Mouse (Mus musculus) forebrain, embryonic 14.5 days (tissue): ENCODE results near the gene 4930544D05Rik. TPM values are rescaled to one million over a fixed set of nuclear protein-coding genes. Genes with fewer than 3 reads are reported as not detected.
A peak's percentile ranks its signal among the peaks of the same experiment; 100 is the strongest.

Experiments used
- ATAC-seq: fragments of 200-750 bp; cut with Nextera tagmentation; 2 replicates; pipeline ENCODE4 v1.8.0; 2017; ENCODE audit warnings: mild to moderate bottlenecking, moderate library complexity
- DNase-seq: peaks from one replicate; pipeline ENCODE4 v3.0.0-alpha.2; 2015; ENCODE audit warnings: low spot score
- H3K27ac ChIP-seq: fragments of 300-500 bp; sonication (generic); 2 replicates; pipeline ENCODE4 v1.5.1; 2014; ENCODE audit warnings: low read depth, mild to moderate bottlenecking, control low read depth, low read length, moderate library complexity
- H3K27me3 ChIP-seq: fragments of 300-500 bp; sonication (generic); replicated peaks from 2 replicates; pipeline ENCODE4 v1.6.1; 2014; ENCODE audit warnings: low read length, control low read depth, mixed read lengths; ENCODE audit not compliant: control insufficient read depth, insufficient read depth
- H3K36me3 ChIP-seq: fragments of 300-500 bp; sonication (generic); 2 replicates; pipeline ENCODE4 v1.6.1; 2014; ENCODE audit warnings: low read length, control low read depth; ENCODE audit not compliant: control insufficient read depth, insufficient read depth
- H3K4me1 ChIP-seq: fragments of 300-500 bp; sonication (generic); 2 replicates; pipeline ENCODE4 v1.6.1; 2014; ENCODE audit warnings: antibody characterized with exemption, low read length, control low read depth; ENCODE audit not compliant: control insufficient read depth, insufficient read depth
- H3K4me2 ChIP-seq: fragments of 300-500 bp; sonication (generic); 2 replicates; pipeline ENCODE4 v1.6.1; 2014; ENCODE audit warnings: mild to moderate bottlenecking, control low read depth, low read length
- H3K4me3 ChIP-seq: fragments of 300-500 bp; sonication (generic); 2 replicates; pipeline ENCODE4 v1.5.1; 2014; ENCODE audit warnings: low read depth, low read length, control low read depth
- H3K9ac ChIP-seq: fragments of 300-500 bp; sonication (generic); 2 replicates; pipeline ENCODE4 v1.6.1; 2014; ENCODE audit warnings: mild to moderate bottlenecking, low read length, control low read depth, moderate library complexity
- H3K9me3 ChIP-seq: fragments of 300-500 bp; sonication (generic); replicated peaks from 2 replicates; pipeline ENCODE4 v1.6.1; 2016; ENCODE audit warnings: low read length, control low read depth, mixed read lengths; ENCODE audit not compliant: control insufficient read depth
- WGBS: fragments of 180-500 bp; shearing (Covaris S2); extraction: QIAGEN DNeasy Blood & Tissue Kit; methylation state at CpG from one replicate; pipeline ENCODE4 v1.1.7; 2014; 5-methylcytosine and 5-hydroxymethylcytosine counted together
- polyA plus RNA-seq: library from polyadenylated mRNA; unstranded; fragments of >200 nt; fragmentation: Nextera tagmentation; extraction: Ambion mirVana; gene quantifications from 2 replicates; pipeline ENCODE4 v1.2.1, GENCODE M21; 2014

The 4930544D05Rik gene
- polyA plus RNA-seq, 1 experiment from 2014 or later: not detected

DNA sequence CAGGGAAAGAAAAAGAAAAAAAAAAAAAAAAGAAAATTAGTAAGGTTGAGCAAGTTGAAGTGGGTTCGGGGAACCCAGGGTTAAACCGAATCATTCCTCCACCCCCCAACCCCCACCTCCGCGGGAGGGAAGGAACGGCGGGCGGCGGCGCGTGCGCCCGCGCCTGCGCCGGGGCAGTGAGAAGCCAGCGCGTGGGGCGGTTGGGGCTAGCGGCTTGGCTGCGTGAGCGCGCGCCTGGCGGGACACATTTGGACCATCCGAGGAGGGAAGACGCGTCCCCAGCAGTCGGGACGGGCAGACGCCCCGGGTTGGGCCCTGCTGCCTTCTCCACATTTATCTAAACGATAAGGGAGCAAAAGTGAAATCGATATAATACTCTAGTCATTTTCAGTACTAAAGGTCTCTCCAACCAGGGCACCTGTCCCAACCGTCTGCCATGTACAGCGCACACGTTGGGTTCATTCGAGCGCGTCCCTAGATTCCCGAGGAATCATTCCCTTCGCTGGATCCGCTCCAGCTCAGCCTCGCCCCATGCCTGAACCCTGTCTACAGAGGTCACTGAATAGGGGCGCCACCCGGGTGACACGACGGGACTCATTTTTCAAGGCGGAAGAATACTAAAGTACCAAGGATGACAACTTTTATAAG is 39.4 kb downstream of the 4930544D05Rik start:
- WGBS: under 1% methylated on average over 48 of the region's 48 CpGs
- H3K4me3 ChIP-seq: peak overlapping the region; percentile 100
- H3K9ac ChIP-seq: peak overlapping the region; percentile 97
- no peaks in the 10 kb centered on the region for H3K9me3 ChIP-seq
- H3K4me1 ChIP-seq: peaks cover 21% of the 10 kb centered on the region
- H3K4me2 ChIP-seq: peak overlapping the region; percentile 91
- peaks cover 28% of the 10 kb centered on the region for H3K36me3 ChIP-seq
- DNase-seq (peak; percentile 89), ATAC-seq (peak; percentile 64)
- H3K27ac ChIP-seq: peak overlapping the region; percentile 95
- H3K27me3 ChIP-seq: no peaks in the 10 kb centered on the region

- DNase-seq (peak; percentile 55), ATAC-seq (no peak)
- Histone ChIP-seq H3K9me3 (no peaks in the 10 kb centered on the region), H3K9ac (peak overlapping the region; percentile 97), H3K4me3 (peak overlapping the region; percentile 100), H3K4me2 (peak overlapping the region; percentile 91), H3K27me3 (no peaks in the 10 kb centered on the region), H3K27ac (peak overlapping the region; percentile 95), H3K36me3 (peaks cover 26% of the 10 kb centered on the region), H3K4me1 (peaks cover 21% of the 10 kb centered on the region)
- WGBS: under 1% methylated on average over 54 of the region's 61 CpGs
Measured at GRCm38 (mm10) chr11:70655571-70656455, 40.2 kb downstream of the 4930544D05Rik start.

DNA sequence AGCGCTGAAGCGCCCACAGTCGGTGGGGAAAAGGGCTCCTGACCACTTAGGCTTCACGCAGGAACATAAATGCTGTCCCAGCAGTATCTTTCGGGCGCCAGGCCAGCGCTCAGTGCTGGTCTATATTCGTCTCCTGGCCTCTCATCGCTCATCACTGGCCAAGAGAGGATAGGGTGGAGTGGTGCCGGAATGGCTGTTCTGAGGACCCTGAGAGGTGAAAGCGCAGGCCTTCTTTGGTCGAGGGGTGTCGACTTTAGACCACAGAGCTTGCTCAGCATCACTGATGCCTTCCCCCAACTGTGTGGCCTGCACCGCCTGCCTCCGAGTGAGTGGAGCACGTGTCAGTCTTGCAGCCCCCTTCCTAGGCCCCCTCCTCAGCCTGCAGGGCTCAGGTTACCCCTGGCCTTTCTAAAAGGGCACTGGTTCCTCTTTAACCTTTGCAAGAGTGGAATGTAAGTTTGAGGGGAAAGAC is 40.8 kb downstream of the 4930544D05Rik start:
- Histone ChIP-seq H3K27me3 (no peaks in the 10 kb centered on the region), H3K9ac (peak overlapping the region; percentile 97), H3K36me3 (peaks cover 23% of the 10 kb centered on the region), H3K4me1 (peaks cover 21% of the 10 kb centered on the region), H3K4me3 (peak overlapping the region; percentile 100), H3K4me2 (peak overlapping the region; percentile 91), H3K9me3 (no peaks in the 10 kb centered on the region), H3K27ac (no peak overlapping the region; the same call in 1 of the 2 replicates)
- DNase-seq: peak; percentile 7
- ATAC-seq: no peak
- 4% methylated on average over 16 of the region's 16 CpGs for WGBS

- H3K4me3 ChIP-seq: peak within 1 kb of the TSS; percentile 100
- DNase-seq (no peak), ATAC-seq (no peak)
- peak within 1 kb of the TSS; percentile 97 for H3K9ac ChIP-seq
- peak within 1 kb of the TSS; percentile 95; the same call in 1 of the 2 replicates for H3K27ac ChIP-seq
- 9% methylated on average over 3 of the region's 3 CpGs for WGBS
- H3K4me1 ChIP-seq: peaks cover 21% of the 10 kb centered on the region
- H3K27me3 ChIP-seq: no peaks in the 10 kb centered on the region
- peaks cover 19% of the 10 kb centered on the region for H3K36me3 ChIP-seq
- no peaks in the 10 kb centered on the region for H3K9me3 ChIP-seq
- H3K4me2 ChIP-seq: peak within 1 kb of the TSS; percentile 91
Measured at GRCm38 (mm10) chr11:70656964-70657363, 41.3 kb downstream of the 4930544D05Rik start, which contains the start of gene Eno3. TSS of gene Eno3 (plus strand) at chr11:70657202.

GRCm38 (mm10) chr11:70657573-70657972 is 41.9 kb downstream of the 4930544D05Rik start:
- Histone ChIP-seq H3K36me3 (peaks cover 19% of the 10 kb centered on the region), H3K9me3 (no peaks in the 10 kb centered on the region), H3K4me3 (no peak overlapping the region), H3K27ac (no peak overlapping the region), H3K9ac (no peak overlapping the region; the same call in 1 of the 2 replicates), H3K27me3 (no peaks in the 10 kb centered on the region), H3K4me1 (peaks cover 19% of the 10 kb centered on the region), H3K4me2 (no peak overlapping the region)
- 58% methylated on average over 6 of the region's 6 CpGs for WGBS
- ATAC-seq (no peak), DNase-seq (no peak)

DNA sequence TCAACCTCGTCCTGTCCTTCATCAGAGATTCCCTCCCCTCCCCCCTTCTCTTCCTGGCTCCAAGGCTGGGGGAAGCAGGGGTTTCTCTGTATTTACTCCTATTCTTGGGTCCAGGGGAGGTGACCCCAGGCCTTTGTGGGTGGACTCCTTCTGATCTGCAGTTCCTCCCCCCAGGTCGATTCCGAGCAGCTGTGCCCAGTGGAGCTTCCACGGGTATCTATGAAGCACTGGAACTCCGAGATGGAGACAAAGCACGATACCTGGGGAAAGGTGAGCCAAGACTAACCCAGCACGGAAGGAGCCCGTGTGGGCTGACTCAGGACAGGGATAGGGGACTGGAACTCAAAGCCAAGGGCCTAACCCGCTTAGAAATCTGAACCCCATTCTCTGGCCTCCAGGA is 42.3 kb downstream of the 4930544D05Rik start:
- Histone ChIP-seq H3K27me3 (no peaks in the 10 kb centered on the region), H3K4me1 (peaks cover 14% of the 10 kb centered on the region), H3K36me3 (peaks cover 20% of the 10 kb centered on the region), H3K9me3 (no peaks in the 10 kb centered on the region), H3K4me3 (no peak overlapping the region), H3K9ac (no peak overlapping the region), H3K27ac (no peak overlapping the region), H3K4me2 (no peak overlapping the region)
- DNase-seq: no peak
- 59% methylated on average over 9 of the region's 9 CpGs for WGBS
- no peak for ATAC-seq

DNA sequence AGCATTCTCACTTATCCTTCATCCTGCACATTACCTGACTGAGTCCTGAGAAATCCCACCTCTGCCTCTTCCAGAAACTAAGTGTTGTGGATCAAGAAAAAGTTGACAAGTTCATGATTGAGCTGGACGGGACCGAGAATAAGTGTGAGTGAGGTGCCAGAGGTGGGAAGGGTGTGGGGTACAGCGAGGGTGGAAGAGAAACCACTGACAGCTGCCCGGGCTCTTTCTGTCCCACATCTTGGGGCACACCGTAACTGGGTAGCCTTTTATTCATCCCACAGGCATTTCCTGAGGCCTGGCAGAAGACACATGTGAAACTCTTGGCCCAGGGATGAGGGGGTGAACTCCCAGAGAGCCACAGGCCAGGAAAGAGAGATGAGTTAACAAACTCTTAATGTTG is 42.9 kb downstream of the 4930544D05Rik start:
- Histone ChIP-seq H3K9ac (no peak overlapping the region), H3K27me3 (no peaks in the 10 kb centered on the region), H3K4me3 (no peak overlapping the region), H3K36me3 (peaks cover 25% of the 10 kb centered on the region), H3K4me1 (peaks cover 13% of the 10 kb centered on the region), H3K9me3 (no peaks in the 10 kb centered on the region), H3K4me2 (no peak overlapping the region), H3K27ac (no peak overlapping the region)
- no peak for ATAC-seq
- DNase-seq: no peak
- WGBS: 91% methylated on average over 5 of the region's 5 CpGs

- Histone ChIP-seq H3K9ac (no peak overlapping the region), H3K4me2 (no peak overlapping the region), H3K27me3 (no peaks in the 10 kb centered on the region), H3K27ac (no peak overlapping the region), H3K4me1 (peaks cover 13% of the 10 kb centered on the region), H3K9me3 (no peaks in the 10 kb centered on the region), H3K4me3 (no peak overlapping the region), H3K36me3 (peaks cover 29% of the 10 kb centered on the region)
- WGBS: 81% methylated on average over 8 of the region's 8 CpGs
- ATAC-seq (no peak), DNase-seq (no peak)
Measured at GRCm38 (mm10) chr11:70658942-70659341, 43.3 kb downstream of the 4930544D05Rik start.
